Mouse (Mus musculus) T-helper 17 cell (primary cell): ENCODE data around the gene Olfr1034.
"Not testable (repeated sequence)": the region's sequence is repeated elsewhere in the genome, so short reads cannot be mapped to it uniquely, and the experiment has no call there.

Source experiments
- in situ Hi-C, 2 experiments: fragments of 300-600 bp; cut with MboI, MseI; formaldehyde crosslinking; loops; 1 replicate in 1 of 2; 2 replicates in 1 of 2; pipeline ENCODE4 v1.15.1; 2025; ENCODE audit warnings: high pct_unique_total_duplicates in 2 of 2

The Olfr1034 gene

GRCm38 (mm10) chr2:86045561-86045960, at the start of gene Olfr1034:
TSS of gene Olfr1034 (plus strand) at chr2:86045861.
- in situ Hi-C loops: no loop called here

- in situ Hi-C loops: no loop called here
These were observed 40.4 kb upstream of the Olfr1034 start, which contains the start of gene Olfr1032 for GRCm38 (mm10) chr2:86005240-86005639. TSS of gene Olfr1032 (plus strand) at chr2:86005540.

- in situ Hi-C loops: not testable (repeated sequence)
These were observed 25.3 kb upstream of the Olfr1034 start, which contains the start of gene Olfr1033 for GRCm38 (mm10) chr2:86020406-86020805. TSS of gene Olfr1033 (plus strand) at chr2:86020633.

- in situ Hi-C loops: not testable (repeated sequence)
These were observed 24.1 kb upstream of the Olfr1034 start for GRCm38 (mm10) chr2:86021518-86021917.

GRCm38 (mm10) chr2:86050777-86051176, 5.1 kb downstream of the Olfr1034 start:
- in situ Hi-C loops: not testable (repeated sequence)

- in situ Hi-C loops: loop anchor here in 1 of 2 experiments (10.0 kb wide), 1 partner anchor 501 kb away; no protein-coding TSS in a partner anchor
These were observed 18.1 kb downstream of the Olfr1034 start for GRCm38 (mm10) chr2:86063766-86064165.

- in situ Hi-C loops: no loop called here
These were observed 24.5 kb downstream of the Olfr1034 start for GRCm38 (mm10) chr2:86070189-86070588.

- in situ Hi-C loops: not testable (repeated sequence)
These were observed 28.0 kb downstream of the Olfr1034 start, which contains the start of gene Olfr1036 for GRCm38 (mm10) chr2:86073692-86074091. TSS of gene Olfr1036 (plus strand) at chr2:86073992.

- in situ Hi-C loops: not testable (repeated sequence)
These were observed 34.8 kb downstream of the Olfr1034 start for GRCm38 (mm10) chr2:86080478-86080877.

GRCm38 (mm10) chr2:86087285-86087684, 41.6 kb downstream of the Olfr1034 start, which contains the start of gene Olfr1037:
TSS of gene Olfr1037 (minus strand) at chr2:86087385.
- in situ Hi-C loops: no loop called here
